Mouse (Mus musculus): Measurements from ENCODE around the gene Khdc4.
A peak's percentile ranks its signal among the peaks of the same experiment; 100 is the strongest.
"Not testable (repeated sequence)": the region's sequence is repeated elsewhere in the genome, so short reads cannot be mapped to it uniquely, and the experiment has no call there.

The Khdc4 gene

DNA sequence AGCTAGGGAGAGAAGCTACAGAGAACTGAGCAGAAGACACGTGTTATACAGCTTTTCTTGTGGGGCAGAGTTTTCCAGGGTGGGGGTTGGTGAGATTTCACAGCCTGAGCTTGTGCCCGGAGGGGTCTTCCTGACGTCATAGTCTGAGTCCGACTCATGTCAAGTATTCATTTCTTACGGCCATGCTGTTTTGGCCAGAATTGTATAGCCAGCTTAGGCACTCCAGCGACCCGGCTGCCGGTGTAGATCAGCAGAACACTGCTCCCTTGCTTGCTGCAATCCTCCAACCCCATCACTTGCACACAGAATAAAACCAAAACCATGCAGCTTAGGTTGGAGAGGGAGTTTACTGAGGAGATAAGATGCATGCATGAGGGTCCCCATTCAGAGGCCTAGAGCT is 30.0 kb upstream of the Khdc4 start:
- no peak for DNase-seq (ENCODE audit: low spot score in 2 of 2)

DNA sequence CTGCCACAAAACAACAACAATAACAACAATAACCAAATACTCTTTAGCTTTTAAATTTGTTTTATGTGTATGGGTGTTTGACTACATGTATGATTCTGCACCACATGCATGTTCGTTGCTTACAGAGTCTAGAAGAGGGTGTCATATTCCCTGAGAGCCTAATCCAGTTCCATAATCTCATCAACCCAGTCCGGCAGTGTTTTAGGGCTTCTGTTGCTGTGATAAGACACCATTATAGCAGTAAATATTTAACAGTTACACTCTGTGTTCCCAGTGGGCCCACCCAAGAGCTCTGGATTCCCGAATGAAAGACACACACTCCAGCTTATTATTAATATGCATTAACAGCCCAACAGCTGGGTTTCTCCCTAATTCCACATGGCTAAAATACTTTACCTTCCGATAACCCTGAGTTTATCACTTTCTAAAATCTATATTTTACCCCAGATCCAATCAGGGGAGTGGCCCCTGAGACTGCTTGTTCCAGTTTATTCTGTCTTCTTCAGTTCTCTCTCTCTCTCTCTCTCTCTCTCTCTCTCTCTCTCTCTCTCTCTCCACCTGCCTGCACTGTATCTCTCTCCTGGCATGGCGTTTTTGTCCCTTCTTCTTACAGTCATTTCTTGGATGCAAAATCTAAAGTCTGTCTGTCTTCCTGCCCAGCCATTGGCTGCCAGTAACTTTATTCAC is 27.0 kb upstream of the Khdc4 start:
- no peak for DNase-seq (ENCODE audit: low spot score in 2 of 2)

DNA sequence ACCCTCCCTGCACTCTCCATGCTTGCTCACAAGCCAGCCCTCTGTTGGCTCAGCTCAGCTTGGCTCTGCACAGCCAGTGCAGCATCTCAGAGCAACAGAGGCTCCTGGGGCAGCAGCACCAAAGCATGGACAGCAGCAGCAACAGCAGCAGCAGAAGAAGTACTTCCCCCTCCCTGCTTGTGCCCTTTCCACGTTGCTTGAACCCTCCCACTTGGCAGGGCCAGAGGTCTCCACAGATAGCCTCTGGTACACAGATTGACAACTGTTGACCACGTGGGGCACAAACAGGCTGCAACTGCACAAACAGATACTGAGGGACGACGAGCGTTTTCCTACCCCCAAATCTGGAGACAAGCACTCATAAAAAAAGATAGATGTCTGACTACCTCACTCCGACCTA is 25.8 kb upstream of the Khdc4 start:
- DNase-seq (ENCODE audit: low spot score in 2 of 2), result no peak

DNA sequence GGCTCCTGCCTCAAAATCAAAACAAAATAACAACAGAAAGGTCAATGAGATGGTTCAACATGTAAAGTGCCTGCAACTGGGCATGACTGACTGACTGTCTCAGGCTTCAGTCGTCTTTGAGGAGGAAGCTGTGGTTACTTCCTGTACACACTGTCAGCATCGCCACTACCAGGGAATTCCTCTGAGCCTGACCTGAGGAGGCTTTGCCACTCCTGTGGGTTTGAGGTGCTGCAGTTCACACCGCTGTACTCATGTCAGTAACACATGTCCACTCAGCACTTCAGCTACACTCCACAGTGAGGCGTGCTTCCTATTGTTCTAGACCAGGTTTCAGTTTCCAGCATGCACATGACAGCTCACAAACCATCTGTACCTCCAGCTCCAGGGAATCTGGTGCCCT is 21.5 kb upstream of the Khdc4 start:
- DNase-seq (ENCODE audit: low spot score in 2 of 2), result peak; percentile 66 to 78

DNA sequence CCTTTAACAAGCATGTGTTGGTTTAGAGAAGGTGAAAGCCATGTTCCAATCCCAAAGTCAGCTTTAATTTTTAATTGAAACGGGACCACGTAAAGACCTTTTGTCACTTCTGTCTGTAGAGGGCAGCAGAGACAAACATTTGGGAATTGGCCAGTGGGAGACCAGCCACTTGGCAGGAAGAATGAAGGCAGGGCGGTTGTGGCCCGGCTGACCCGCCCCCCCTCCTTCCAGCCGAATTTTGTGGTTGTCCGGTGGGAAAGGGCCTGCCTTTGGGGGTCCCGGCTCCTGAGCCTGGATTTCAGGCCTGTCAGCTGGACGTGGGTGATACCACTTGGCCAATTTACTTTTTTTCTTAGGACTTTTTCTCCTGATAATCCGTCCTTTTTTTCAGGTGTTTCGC is 8.2 kb upstream of the Khdc4 start:
- peak; percentile 46 to 63 for DNase-seq (ENCODE audit: low spot score in 2 of 2)

DNA sequence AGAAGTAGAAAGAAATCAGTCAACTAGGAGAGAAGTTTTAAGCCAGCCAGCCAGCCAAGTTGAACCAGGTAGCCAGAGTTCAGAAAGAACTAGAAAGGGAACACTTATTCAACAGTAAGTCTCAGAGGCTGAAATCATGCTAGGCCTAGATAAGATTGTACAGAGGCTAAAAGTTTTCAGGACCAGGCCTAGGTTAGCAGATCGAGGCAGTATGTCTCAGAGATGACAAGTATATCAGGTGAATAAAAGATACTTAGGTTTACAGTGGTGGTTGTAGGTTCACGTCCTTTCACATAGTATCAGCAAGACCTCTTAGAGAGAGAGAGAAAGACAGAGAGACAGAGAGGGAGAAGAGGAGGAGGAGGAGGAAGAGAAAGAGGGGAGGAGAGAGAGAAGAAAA is 1.8 kb upstream of the Khdc4 start:
- DNase-seq (ENCODE audit: low spot score in 2 of 2), result no peak

DNA sequence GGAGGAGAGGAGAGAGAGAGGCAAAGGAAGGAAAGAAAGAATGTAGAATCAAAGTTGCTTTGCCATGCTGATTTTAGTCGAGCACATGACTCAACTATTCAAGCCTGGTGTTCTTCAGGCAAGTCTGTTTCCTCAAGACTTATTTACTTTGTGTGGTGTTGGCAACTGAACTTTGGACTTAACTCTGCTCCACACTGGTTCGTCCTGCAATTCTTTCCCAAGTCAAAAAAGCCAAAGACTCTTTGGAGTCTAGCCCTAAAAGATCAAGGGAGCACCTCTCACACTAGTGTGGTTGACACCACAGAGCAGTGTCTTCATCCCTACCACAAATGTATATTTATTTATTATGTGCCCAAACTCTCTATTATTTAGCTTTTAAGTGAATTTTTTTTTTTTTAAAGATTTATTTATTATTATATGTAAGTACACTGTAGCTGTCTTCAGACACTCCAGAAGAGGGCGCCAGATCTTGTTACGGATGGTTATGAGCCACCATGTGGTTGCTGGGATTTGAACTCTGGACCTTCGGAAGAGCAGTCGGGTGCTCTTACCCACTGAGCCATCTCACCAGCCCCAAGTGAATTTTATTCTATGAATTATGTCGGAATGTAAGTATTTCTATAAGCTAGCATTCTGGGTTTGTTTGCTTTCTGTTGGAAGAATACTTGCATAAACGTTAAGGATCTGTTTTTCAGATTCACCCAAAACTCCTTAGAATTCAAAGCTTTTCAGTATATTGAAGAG is 1.2 kb upstream of the Khdc4 start:
- no peak for DNase-seq (ENCODE audit: low spot score in 2 of 2)

DNA sequence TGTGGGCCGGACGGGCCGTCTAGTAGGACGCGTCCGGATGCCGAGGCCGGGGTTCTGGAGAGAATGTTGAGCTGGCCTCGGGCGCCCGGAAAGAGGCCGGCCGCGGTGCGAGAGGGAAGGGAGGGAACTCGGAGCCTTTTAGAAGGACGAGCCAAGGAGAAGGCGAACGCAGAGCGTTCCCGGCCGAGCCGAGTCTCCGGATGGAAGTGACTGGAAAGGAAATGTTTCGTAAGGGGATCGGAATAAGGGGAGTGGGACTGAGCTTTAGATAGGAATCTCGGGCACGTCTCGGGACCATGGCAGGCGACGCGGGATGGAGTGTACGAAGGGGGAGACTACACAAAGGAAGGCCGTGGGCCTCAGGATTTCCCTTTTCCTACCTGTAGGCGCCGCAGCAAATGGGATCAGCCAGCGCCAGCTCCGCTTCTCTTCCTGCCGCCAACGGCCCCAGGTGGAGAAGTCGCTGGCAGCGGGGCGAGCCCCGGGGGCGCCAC is 402 bp downstream of the Khdc4 start:
- no peak for DNase-seq (ENCODE audit: low spot score in 2 of 2)

DNA sequence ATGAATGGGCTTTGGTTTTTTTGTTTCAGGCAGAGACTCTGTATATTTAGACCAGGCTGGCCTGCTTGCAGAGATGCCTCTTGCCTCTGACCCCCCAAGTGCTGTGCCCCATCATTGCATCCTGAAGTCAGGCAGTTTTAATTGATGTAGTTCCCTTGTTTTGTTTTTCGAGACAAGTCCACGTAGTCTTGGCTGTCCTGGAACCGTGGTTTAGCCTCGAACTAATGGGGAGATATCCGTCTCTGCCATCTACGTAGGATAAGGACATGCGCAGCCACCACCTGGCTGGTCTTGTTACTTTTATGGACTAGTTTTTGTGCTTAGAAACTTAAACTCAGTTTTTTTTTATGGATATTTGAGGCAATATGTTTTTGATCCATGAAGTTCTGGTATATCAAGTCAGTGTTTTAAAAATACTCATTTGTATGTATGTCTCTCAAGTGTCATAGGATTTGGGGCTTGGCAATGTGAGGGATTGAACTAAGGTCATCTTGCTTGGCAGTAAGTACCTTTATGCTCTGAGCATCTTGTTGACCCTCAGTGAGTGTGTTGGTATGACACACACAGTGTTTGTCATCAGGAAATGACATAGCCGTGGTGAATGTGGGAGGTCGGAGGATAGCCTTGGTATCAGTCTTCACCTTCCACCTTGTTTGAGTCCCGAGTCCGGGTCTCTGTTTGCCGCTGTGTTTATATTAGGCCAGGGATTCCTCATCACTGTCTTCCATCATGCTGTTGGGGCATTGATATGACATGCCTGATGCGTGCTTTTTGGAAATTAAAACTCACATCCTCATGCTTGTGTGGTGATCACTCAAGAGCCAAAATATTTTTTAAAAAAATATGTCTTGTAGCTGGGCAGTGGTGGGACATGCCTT is 1.4 kb downstream of the Khdc4 start:
- peak; percentile 21 to 45 for DNase-seq (ENCODE audit: low spot score in 2 of 2)

DNA sequence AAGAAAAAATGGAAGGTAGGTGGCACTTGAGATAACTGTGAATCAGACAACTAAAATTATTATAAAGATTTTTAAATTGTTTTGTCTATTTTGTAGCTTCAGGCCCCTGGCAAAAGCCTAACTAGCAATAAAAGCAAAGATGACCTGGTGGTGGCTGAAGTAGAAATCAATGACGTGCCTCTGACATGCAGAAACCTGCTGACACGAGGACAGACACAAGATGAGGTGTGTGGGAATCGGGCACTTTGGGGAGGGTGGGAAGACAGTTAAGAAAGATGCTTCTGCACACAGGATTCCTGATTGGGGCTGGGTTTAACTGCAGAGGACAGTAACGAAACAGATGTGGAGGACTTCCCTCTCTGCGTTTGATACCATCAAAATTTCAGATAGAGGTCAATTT is 3.5 kb downstream of the Khdc4 start:
- DNase-seq (ENCODE audit: low spot score in 2 of 2), result no peak

DNA sequence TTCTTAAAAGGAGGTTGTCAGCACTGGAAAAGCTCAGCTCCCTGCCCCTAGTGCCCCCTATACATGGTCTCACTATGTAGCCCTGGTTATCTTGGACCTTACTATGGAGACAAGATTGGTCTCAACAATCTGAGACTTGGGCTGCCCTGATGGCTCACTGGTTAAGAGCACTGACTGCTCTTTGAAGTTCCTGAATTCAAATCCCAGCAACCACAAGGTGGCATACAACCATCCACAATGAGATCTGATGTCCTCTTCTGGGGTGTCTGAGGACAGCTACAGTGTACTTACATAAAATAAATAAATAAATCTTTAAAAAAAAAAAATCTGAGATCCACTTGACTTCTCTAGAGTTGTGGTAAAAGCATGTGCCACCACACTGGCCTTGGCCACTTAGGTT is 9.9 kb downstream of the Khdc4 start:
- DNase-seq (ENCODE audit: low spot score in 2 of 2), result no peak

DNA sequence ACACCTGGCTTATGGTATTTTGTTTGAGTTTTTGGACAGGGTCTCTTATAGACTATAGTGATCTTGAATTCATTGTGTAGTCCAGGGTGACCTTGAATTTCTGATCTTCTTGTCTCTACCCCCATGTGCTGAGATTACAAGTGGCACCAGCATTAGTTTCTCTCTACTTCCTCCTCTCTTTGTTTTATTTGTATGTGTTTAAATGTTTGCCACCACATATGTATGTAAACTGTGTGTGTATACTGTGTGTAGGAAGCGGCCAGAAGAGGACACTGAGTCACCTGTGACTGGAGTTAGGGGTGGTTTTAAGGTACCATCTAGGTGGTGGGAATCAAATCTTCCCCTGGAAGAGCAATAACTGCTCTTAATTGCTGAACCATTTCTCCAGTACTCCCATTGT is 12.4 kb downstream of the Khdc4 start:
- DNase-seq (ENCODE audit: low spot score in 2 of 2), result no peak

DNA sequence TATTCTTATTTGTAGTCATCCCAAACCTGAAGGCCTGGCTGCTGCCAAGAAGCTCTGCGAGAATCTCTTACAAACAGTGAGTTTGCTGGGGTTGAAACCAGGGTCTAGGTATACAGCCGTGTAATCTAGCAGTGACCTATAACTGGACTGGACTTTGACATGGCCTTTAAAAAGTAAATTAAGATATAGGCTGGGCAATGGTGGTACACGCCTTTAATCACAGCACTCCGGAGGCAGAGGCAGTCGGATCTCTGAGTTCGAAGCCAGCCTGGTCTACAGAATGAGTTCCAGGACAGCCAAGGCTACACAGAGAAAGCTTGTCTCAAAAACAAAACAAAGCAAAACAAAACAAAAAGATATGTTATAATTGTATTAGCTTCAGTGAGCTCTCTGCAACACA is 13.2 kb downstream of the Khdc4 start:
- no peak for DNase-seq (ENCODE audit: low spot score in 2 of 2)

DNA sequence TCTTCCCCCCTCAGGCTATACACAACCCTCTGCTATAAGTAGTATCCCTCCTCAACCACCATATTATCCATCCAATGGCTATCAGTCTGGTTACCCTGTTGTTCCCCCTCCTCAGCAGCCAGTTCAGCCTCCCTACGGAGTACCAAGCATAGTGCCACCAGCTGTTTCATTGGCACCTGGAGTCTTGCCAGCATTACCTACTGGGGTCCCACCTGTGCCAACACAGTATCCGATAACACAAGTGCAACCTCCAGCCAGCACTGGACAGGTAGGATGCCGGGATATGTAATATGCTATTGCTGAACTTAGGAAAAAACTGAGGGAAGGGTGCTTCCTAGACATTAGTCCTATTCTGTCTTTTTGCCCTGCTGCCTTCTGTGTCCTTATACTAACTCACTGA is 14.6 kb downstream of the Khdc4 start:
- DNase-seq (ENCODE audit: low spot score in 2 of 2), result no peak

DNA sequence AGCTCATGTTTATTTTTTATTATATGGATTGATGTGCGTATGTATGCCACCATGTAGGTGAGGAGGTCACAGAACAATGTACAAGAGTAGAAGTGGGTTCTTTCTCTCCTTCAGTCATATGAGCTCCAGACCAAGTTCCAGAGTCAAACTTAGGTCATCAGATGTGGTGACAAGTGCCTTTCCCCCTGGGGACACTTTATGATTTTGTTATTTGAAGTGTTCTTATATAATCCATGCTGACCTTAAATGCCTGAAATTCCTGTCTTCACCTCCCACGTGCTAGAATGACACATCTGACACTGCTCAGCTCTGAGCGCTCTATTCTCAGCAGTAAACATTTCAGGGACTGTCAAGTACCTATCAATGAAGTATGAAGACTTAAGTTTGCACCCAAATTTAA is 15.6 kb downstream of the Khdc4 start:
- DNase-seq (ENCODE audit: low spot score in 2 of 2), result no peak

DNA sequence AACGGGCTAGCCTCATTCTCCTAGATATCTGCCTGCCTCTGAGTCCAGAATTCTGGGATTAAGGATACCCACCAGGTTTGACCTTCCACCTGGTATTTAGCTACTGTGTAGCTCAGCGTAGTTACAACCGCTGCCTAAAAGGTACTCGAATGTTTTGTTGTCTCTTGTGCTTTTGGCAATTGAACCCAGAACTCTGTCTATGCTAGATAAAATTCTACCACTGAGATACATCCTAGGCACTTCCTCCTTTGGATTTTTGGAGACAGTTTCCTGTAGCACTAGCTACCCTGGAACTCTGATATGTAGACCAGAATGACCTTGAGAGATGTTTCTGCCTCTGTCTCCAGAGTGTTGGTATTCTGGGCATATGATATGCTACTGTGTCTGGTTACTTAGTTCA is 28.1 kb downstream of the Khdc4 start:
- DNase-seq (ENCODE audit: low spot score in 2 of 2), result no peak

DNA sequence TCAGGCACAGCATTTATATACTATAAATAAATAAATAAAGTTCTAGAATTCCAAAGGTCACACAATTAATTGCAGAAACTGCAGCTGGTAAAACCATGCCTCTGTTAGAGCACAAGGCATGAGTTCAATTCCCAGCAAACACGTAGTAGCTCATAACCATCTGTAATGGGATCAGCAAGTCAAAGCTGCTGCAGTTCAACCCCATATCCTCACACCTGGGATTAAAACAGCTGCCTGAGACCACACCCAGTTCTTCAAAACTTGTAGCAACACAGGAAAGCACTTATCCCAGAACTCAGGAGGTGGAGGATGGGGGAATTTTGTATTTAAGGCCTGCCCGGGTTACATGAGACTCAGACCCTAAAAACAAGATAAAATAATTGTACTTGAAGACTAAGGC is 29.1 kb downstream of the Khdc4 start:
- DNase-seq (ENCODE audit: low spot score in 2 of 2), result no peak

DNA sequence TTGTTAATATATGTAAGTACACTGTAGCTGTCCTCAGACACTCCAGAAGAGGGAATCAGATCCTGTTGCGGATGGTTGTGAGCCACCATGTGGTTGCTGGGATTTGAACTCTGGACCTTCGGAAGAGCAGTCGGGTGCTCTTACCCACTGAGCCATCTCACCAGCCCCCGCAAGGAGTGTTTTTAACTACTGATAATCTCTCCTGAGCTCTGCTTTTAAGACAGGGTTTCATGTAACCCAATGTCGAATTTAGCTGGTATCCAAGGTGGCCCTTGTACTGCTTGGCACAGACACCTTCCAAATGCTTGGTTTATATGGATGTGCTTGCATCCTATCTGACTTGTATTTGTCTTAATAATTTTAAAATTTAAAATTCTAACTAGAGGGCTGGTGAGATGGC is 30.1 kb downstream of the Khdc4 start:
- not testable (repeated sequence) for DNase-seq (ENCODE audit: low spot score in 2 of 2)

DNA sequence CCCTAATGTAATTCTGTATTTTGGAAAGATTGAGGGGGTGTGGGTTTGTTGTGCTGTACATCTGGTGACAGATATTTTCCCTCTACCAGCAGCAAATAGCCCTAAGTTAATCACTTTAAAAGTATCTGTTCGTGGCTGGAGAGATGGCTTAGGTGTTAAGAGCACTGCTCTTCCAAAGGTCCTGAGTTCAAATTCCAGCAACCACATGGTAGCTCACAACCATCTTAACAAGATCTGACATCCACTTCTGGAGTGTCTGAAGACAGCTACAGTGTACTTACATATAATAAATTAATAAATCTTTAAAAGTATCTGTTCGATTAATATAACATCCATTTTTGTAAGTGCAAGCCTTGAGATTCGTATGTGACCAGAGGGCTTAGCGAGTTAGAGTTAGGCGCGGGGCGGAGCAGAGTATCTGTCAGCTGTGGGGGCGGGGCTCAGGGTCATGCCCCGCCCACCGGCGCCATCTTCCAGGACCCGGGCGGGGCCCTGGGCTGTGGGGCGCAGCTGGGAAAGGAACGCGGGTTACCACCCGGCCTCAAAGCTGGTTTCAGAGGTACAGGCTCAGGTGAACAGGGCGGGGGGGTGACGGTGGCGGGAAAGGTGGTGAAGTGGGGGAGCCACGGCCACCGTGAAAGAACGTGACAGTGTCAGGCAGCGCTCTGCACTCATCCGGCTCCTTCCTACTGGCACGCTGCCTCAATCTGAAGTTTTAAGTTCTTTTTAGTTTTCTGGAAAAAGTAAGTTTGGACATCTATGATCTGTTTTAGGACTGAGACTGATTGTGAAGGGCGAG is 31.0 kb downstream of the Khdc4 start, which contains the start of gene Rit1:
Gene Rit1, plus strand, starts transcription at position 440 of the 799 bp plus-strand sequence.
- peak; percentile 72 to 85 for DNase-seq (ENCODE audit: low spot score in 2 of 2)

DNA sequence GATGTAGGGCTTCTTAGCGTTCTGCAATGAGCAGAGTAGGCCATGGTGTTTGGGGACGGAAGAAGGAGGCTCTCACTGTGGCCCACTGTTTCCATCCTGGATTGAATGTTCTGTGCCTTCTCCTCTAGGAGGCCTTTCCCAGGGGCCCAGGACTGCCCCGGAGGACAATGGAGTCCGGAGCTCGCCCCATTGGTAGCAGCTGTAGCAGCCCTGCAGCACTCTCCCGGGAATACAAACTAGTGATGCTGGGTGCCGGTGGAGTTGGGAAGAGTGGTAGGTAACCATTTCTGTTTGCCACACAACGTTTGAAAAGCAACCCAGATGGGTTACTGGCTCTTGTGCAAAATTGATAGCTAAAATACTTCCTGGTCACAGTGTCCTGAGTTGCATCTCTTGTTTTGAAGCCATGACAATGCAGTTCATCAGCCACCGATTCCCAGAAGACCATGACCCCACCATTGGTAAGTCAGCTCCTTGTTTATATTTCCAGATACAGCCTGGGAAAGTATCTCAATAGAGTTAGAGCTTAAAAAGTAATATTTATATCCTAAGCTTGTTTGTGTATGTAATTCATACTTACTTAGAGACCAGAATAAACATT is 31.7 kb downstream of the Khdc4 start:
- no peak for DNase-seq (ENCODE audit: low spot score in 2 of 2)

DNA sequence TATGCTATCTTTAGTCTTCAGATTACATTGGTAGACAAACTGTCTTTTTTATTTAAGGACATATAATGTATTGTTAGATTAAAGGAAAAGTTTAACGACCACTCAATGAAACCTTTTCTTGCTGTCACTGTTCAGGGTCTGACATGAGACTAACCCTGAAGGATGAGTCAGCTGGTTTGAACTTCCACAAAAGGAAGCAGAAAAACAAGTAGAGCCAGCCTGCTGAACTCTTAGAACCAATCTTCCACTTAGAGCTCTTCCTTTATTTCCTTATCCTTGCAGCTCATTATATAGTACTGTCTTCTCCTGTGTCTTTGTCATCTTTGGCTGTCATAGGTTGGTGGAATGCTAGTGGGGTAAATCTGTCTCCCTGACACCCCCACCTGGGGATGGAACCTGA is 32.2 kb downstream of the Khdc4 start:
- no peak for DNase-seq (ENCODE audit: low spot score in 2 of 2)

All from natural killer cell, adult 2 months (primary cell).